Comparison of ENCODE assay signal across 8 mouse cellular contexts in genomic region chr6:77979241-77979961, GRCm38 (mm10). TPM values are rescaled to one million over a fixed set of nuclear protein-coding genes. Genes with fewer than 3 reads are reported as not detected.
DNase-seq lines count a peak whose midpoint lies in the region; ATAC-seq and TF ChIP-seq lines count a peak whose summit lies in the region.

TSS of gene Ctnna2 (minus strand) at chr6:77979699.

- no peak for TF ChIP-seq POLR2A in kidney, adult 2 months (IDR thresholded peaks at IDR 0.05; ENCODE audit: low read depth, low read length)

- no peaks in the 10 kb centered on the region for H3K36me3 ChIP-seq in embryonic facial prominence, embryonic 10.5 days (replicated peaks)
- H3K36me3 ChIP-seq in kidney, adult 2 months (ENCODE audit: control insufficient read depth, insufficient read depth, low read length), result no peaks in the 10 kb centered on the region
- H3K36me3 ChIP-seq in midbrain, embryonic 13.5 days, result no peaks in the 10 kb centered on the region
- H3K36me3 ChIP-seq in stomach, embryonic 15.5 days, result no peaks in the 10 kb centered on the region

- peak; percentile 98 for ATAC-seq in midbrain, embryonic 13.5 days
- peak; percentile 91 for ATAC-seq in stomach, embryonic 15.5 days (ENCODE audit: insufficient read depth, low FRiP score, low read depth)
- no peak for ATAC-seq in activated CD4-positive, CD25-positive, alpha-beta regulatory T cell, adult 4 months

- peak within 1 kb of the TSS; percentile 57 for H3K4me2 ChIP-seq in midbrain, embryonic 13.5 days (replicated peaks)
- H3K4me2 ChIP-seq in stomach, embryonic 15.5 days, result peak within 1 kb of the TSS; percentile 85

- WGBS in embryonic facial prominence, embryonic 10.5 days, result under 1% methylated on average over 58 of the region's 58 CpGs
- WGBS in kidney, adult 2 months, result under 1% methylated on average over 50 of the region's 58 CpGs
- under 1% methylated on average over 52 of the region's 58 CpGs for WGBS in midbrain, embryonic 13.5 days
- under 1% methylated on average over 51 of the region's 58 CpGs for WGBS in stomach, embryonic 15.5 days

- H3K27me3 ChIP-seq in embryonic facial prominence, embryonic 10.5 days (replicated peaks; ENCODE audit: low read depth, poor library complexity, severe bottlenecking), result no peaks in the 10 kb centered on the region
- H3K27me3 ChIP-seq in kidney, adult 2 months (replicated peaks; ENCODE audit: control insufficient read depth, insufficient read depth, low read length), result no peaks in the 10 kb centered on the region
- H3K27me3 ChIP-seq in midbrain, embryonic 13.5 days, result no peaks in the 10 kb centered on the region
- H3K27me3 ChIP-seq in stomach, embryonic 15.5 days (replicated peaks), result no peaks in the 10 kb centered on the region

- peak within 1 kb of the TSS; percentile 82 for H3K9ac ChIP-seq in midbrain, embryonic 13.5 days (replicated peaks)
- no peak within 1 kb of the TSS for H3K9ac ChIP-seq in stomach, embryonic 15.5 days

- peak; percentile 99 for DNase-seq in brain, adult 2 months (ENCODE audit: low read depth, low spot score)
- DNase-seq in embryonic facial prominence, embryonic 10.5 days (ENCODE audit: low spot score), result peak; percentile 95
- DNase-seq in heart, adult 9 months (ENCODE audit: low spot score in 2 of 2), result peak; percentile 0 to 1
- DNase-seq in kidney, adult 2 months, result peak; percentile 28
- DNase-seq in left cerebral cortex, postnatal 36 days (ENCODE audit: low spot score in 2 of 2), result peak; percentile 91 to 98

- intact Hi-C loops in left cerebral cortex, postnatal 36 days (cut with DNase I), result loop anchor here (5.0 to 10.0 kb wide), 2 partner anchors 115 to 327 kb away; no protein-coding TSS in a partner anchor

- peaks cover 22% of the 10 kb centered on the region for H3K4me1 ChIP-seq in embryonic facial prominence, embryonic 10.5 days
- H3K4me1 ChIP-seq in kidney, adult 2 months (ENCODE audit: control insufficient read depth, insufficient read depth, low read length), result no peaks in the 10 kb centered on the region
- peaks cover 43% of the 10 kb centered on the region for H3K4me1 ChIP-seq in midbrain, embryonic 13.5 days (replicated peaks)
- 0 out of 2 replicates have a peak, but pooled peaks cover 6% of the 10 kb centered on the region for H3K4me1 ChIP-seq in stomach, embryonic 15.5 days

- H3K9me3 ChIP-seq in embryonic facial prominence, embryonic 10.5 days, result no peaks in the 10 kb centered on the region
- H3K9me3 ChIP-seq in midbrain, embryonic 13.5 days, result no peaks in the 10 kb centered on the region
- H3K9me3 ChIP-seq in stomach, embryonic 15.5 days, result no peaks in the 10 kb centered on the region

- H3K27ac ChIP-seq in embryonic facial prominence, embryonic 10.5 days (replicated peaks), result peak within 1 kb of the TSS; percentile 87
- H3K27ac ChIP-seq in kidney, adult 2 months (ENCODE audit: insufficient read depth, low read depth, low read length), result no peak within 1 kb of the TSS
- H3K27ac ChIP-seq in midbrain, embryonic 13.5 days, result peak within 1 kb of the TSS; percentile 97
- H3K27ac ChIP-seq in stomach, embryonic 15.5 days, result no peak within 1 kb of the TSS

- peak within 1 kb of the TSS; percentile 72 for H3K4me3 ChIP-seq in embryonic facial prominence, embryonic 10.5 days
- H3K4me3 ChIP-seq in kidney, adult 2 months (ENCODE audit: insufficient read depth, low read depth, low read length), result no peak within 1 kb of the TSS; the same call in 1 of the 2 replicates
- peak within 1 kb of the TSS; percentile 60 for H3K4me3 ChIP-seq in midbrain, embryonic 13.5 days (replicated peaks)
- peak within 1 kb of the TSS; percentile 46 for H3K4me3 ChIP-seq in stomach, embryonic 15.5 days (replicated peaks)

- TF ChIP-seq CTCF in kidney, adult 2 months (conservative IDR thresholded peaks at IDR 0.05; ENCODE audit: insufficient read depth, insufficient read length, low read depth, low read length), result no peak

RNA-seq across cellular contexts. Expression of gene Ctnna2, which starts in this region (rescaled TPM):
- 11.4 and 12.0 TPM in 2 replicates for polyA plus RNA-seq in embryonic facial prominence, embryonic 10.5 days (2016; fragmentation: Nextera tagmentation; extraction: Ambion mirVana)
- polyA plus RNA-seq in kidney, adult 2 months (2012; rRNA removed), result 0.33 and 0.80 TPM in 2 replicates
- 100 to 1,000 TPM; 115 to 122 TPM for total RNA-seq in left cerebral cortex, postnatal 36 days (2021)
- polyA plus RNA-seq in midbrain, embryonic 13.5 days (2015; fragmentation: Nextera tagmentation; extraction: Ambion mirVana), result 125 and 137 TPM in 2 replicates
- polyA plus RNA-seq in stomach, embryonic 15.5 days (2015; fragmentation: Nextera tagmentation; extraction: Ambion mirVana), result 7.2 and 7.5 TPM in 2 replicates
- polyA plus RNA-seq in activated CD4-positive, CD25-positive, alpha-beta regulatory T cell, adult 4 months (2017; shearing (Covaris generic)), result under 1 TPM in 1 of 2 experiments, not detected in 1; 0.13 TPM

Comparison
In these comparisons a context has a peak if more than half of its experiments do, and no peak if none do; other contexts are left out.
1. Peak in DNase-seq in kidney, adult 2 months; RNA of the gene not detected or under 1 TPM.
2. DNase-seq: peak in every context shown above with its lines; median percentile 99 in brain, adult 2 months; 95 in embryonic facial prominence, embryonic 10.5 days; 94 in left cerebral cortex, postnatal 36 days; 28 in kidney, adult 2 months; 0 in heart, adult 9 months.
3. H3K27ac ChIP-seq: peak in embryonic facial prominence, embryonic 10.5 days (single experiment) and midbrain, embryonic 13.5 days (single experiment); none in kidney, adult 2 months (single experiment) and stomach, embryonic 15.5 days (single experiment).